13 mouse cellular contexts compared by ENCODE assay signal in genomic region chr7:141214310-141214709, GRCm38 (mm10). TPM values are rescaled to one million over a fixed set of nuclear protein-coding genes. Genes with fewer than 3 reads are reported as not detected.
DNase-seq lines count a peak whose midpoint lies in the region; ATAC-seq and TF ChIP-seq lines count a peak whose summit lies in the region.
"Had no signal": no experiment of that assay in that cellular context is flagged by ENCODE, and none has a peak within 500 bp of the region (broad histone marks: within the 10 kb centered on the region; RNA-seq: fewer than 3 reads in every experiment).

No protein-coding gene starts in this region.

- H3K4me2 ChIP-seq in hindbrain, embryonic 12.5 days (replicated peaks): peak overlapping the region; percentile 94; the same call in 1 of the 2 replicates
- H3K4me2 ChIP-seq in hindbrain, postnatal 0 days (ENCODE audit: low read depth, low read length): no peak overlapping the region
- H3K4me2 ChIP-seq in neural tube, embryonic 11.5 days (ENCODE audit: low read depth): peak overlapping the region; percentile 80
- H3K4me2 ChIP-seq in stomach, embryonic 16.5 days (ENCODE audit: low read depth, low read length): no peak overlapping the region
- H3K4me2 ChIP-seq in heart, embryonic 11.5 days: no peak overlapping the region

- peaks cover 29% of the 10 kb centered on the region for H3K4me1 ChIP-seq in hindbrain, embryonic 12.5 days
- peaks cover 12% of the 10 kb centered on the region for H3K4me1 ChIP-seq in hindbrain, postnatal 0 days (ENCODE audit: insufficient read depth, low read length)
- peaks cover 11% of the 10 kb centered on the region for H3K4me1 ChIP-seq in neural tube, embryonic 11.5 days (ENCODE audit: control insufficient read depth, insufficient read depth, low read length)
- peaks cover 41% of the 10 kb centered on the region for H3K4me1 ChIP-seq in limb, embryonic 10.5 days
- peaks cover 42% of the 10 kb centered on the region for H3K4me1 ChIP-seq in stomach, embryonic 16.5 days (ENCODE audit: control insufficient read depth, insufficient read depth, low read length)
- H3K4me1 ChIP-seq in heart, embryonic 11.5 days (ENCODE audit: control insufficient read depth, insufficient read depth, low read length): peaks cover 20% of the 10 kb centered on the region

- peaks cover 20% of the 10 kb centered on the region for H3K36me3 ChIP-seq in hindbrain, embryonic 12.5 days
- no peaks in the 10 kb centered on the region for H3K36me3 ChIP-seq in hindbrain, postnatal 0 days (ENCODE audit: insufficient read depth, low read length)
- H3K36me3 ChIP-seq in neural tube, embryonic 11.5 days (ENCODE audit: control insufficient read depth, insufficient read depth, low read length): no peaks in the 10 kb centered on the region; the same call in 1 of the 2 replicates
- H3K36me3 ChIP-seq in limb, embryonic 10.5 days: peaks cover 23% of the 10 kb centered on the region
- H3K36me3 ChIP-seq in stomach, embryonic 16.5 days (ENCODE audit: control insufficient read depth, insufficient read depth, low read length): no peaks in the 10 kb centered on the region
- H3K36me3 ChIP-seq in heart, embryonic 11.5 days (ENCODE audit: control insufficient read depth, insufficient read depth, low read length): no peaks in the 10 kb centered on the region

- H3K4me3 ChIP-seq in hindbrain, embryonic 12.5 days: no peak overlapping the region
- no peak overlapping the region for H3K4me3 ChIP-seq in hindbrain, postnatal 0 days (ENCODE audit: low read length)
- H3K4me3 ChIP-seq in neural tube, embryonic 11.5 days (ENCODE audit: low read depth, low read length): no peak overlapping the region
- H3K4me3 ChIP-seq in limb, embryonic 10.5 days: peak overlapping the region; percentile 80; the same call in 1 of the 2 replicates
- no peak overlapping the region for H3K4me3 ChIP-seq in stomach, embryonic 16.5 days (replicated peaks; ENCODE audit: low read length)
- H3K4me3 ChIP-seq in heart, embryonic 11.5 days (ENCODE audit: low read depth, low read length): no peak overlapping the region

- no peaks in the 10 kb centered on the region for H3K27me3 ChIP-seq in hindbrain, embryonic 12.5 days
- H3K27me3 ChIP-seq in hindbrain, postnatal 0 days (ENCODE audit: insufficient read depth, low read length): no peaks in the 10 kb centered on the region
- no peaks in the 10 kb centered on the region for H3K27me3 ChIP-seq in neural tube, embryonic 11.5 days (ENCODE audit: control insufficient read depth, insufficient read depth, low read length)
- H3K27me3 ChIP-seq in limb, embryonic 10.5 days (ENCODE audit: low read depth, poor library complexity, severe bottlenecking): no peaks in the 10 kb centered on the region
- no peaks in the 10 kb centered on the region for H3K27me3 ChIP-seq in stomach, embryonic 16.5 days (ENCODE audit: control insufficient read depth, insufficient read depth, low read length)
- no peaks in the 10 kb centered on the region for H3K27me3 ChIP-seq in heart, embryonic 11.5 days (ENCODE audit: control insufficient read depth, insufficient read depth, low read length)

- no peak for DNase-seq in hindbrain, postnatal 0 days (ENCODE audit: low spot score)
- DNase-seq in neural tube, embryonic 11.5 days (ENCODE audit: low spot score): no peak
- DNase-seq in neural tube, embryonic 10.5 days (ENCODE audit: extremely low spot score, low spot score): no peak
- no peak for DNase-seq in limb, embryonic 10.5 days (ENCODE audit: low spot score)
- no peak for DNase-seq in layer of hippocampus, postnatal 25 days (ENCODE audit: extremely low spot score in 1 of 2, low spot score in 1 of 2)
- DNase-seq: adrenal gland, postnatal 25 days; heart, adult 18-20 months; retina, postnatal 1 day had no signal

- H3K27ac ChIP-seq in hindbrain, embryonic 12.5 days: peak overlapping the region; percentile 96
- H3K27ac ChIP-seq in hindbrain, postnatal 0 days: no peak overlapping the region
- peak overlapping the region; percentile 95; the same call in 1 of the 2 replicates for H3K27ac ChIP-seq in neural tube, embryonic 11.5 days (ENCODE audit: low read depth, low read length)
- H3K27ac ChIP-seq in limb, embryonic 10.5 days: peak overlapping the region; percentile 92
- H3K27ac ChIP-seq in stomach, embryonic 16.5 days (ENCODE audit: low read length): peak overlapping the region; percentile 97
- H3K27ac ChIP-seq in heart, embryonic 11.5 days (ENCODE audit: low read depth, low read length): no peak overlapping the region

- ATAC-seq in hindbrain, embryonic 12.5 days (ENCODE audit: low FRiP score): no peak
- ATAC-seq in hindbrain, postnatal 0 days: no peak
- ATAC-seq in neural tube, embryonic 11.5 days (ENCODE audit: insufficient read depth, low FRiP score, low TSS enrichment): no peak
- ATAC-seq in stomach, embryonic 16.5 days (ENCODE audit: insufficient read depth, low FRiP score): no peak
- ATAC-seq in heart, embryonic 11.5 days (replicated peaks; ENCODE audit: insufficient number of reproducible peaks, low FRiP score, low TSS enrichment): no peak
- ATAC-seq: lung, postnatal 0 days had no signal

- H3K9me3 ChIP-seq in hindbrain, embryonic 12.5 days (replicated peaks): no peaks in the 10 kb centered on the region
- no peaks in the 10 kb centered on the region for H3K9me3 ChIP-seq in hindbrain, postnatal 0 days (ENCODE audit: low read length)
- no peaks in the 10 kb centered on the region for H3K9me3 ChIP-seq in neural tube, embryonic 11.5 days (ENCODE audit: control insufficient read depth, low read length)
- H3K9me3 ChIP-seq in limb, embryonic 10.5 days (replicated peaks): no peaks in the 10 kb centered on the region
- no peaks in the 10 kb centered on the region for H3K9me3 ChIP-seq in stomach, embryonic 16.5 days (replicated peaks; ENCODE audit: control insufficient read depth, low read length)
- no peaks in the 10 kb centered on the region for H3K9me3 ChIP-seq in heart, embryonic 11.5 days (replicated peaks; ENCODE audit: control insufficient read depth, low read length)

- 76% methylated on average over 3 of the region's 3 CpGs for WGBS in hindbrain, embryonic 12.5 days
- WGBS in hindbrain, postnatal 0 days: 75% methylated on average over 3 of the region's 3 CpGs
- 78% methylated on average over 3 of the region's 3 CpGs for WGBS in neural tube, embryonic 11.5 days
- WGBS in limb, embryonic 10.5 days: 75% methylated on average over 3 of the region's 3 CpGs
- WGBS in stomach, embryonic 16.5 days: 59% methylated on average over 3 of the region's 3 CpGs
- 77% methylated on average over 3 of the region's 3 CpGs for WGBS in heart, embryonic 11.5 days (ENCODE audit: insufficient replicate concordance)

- no peak overlapping the region; the same call in 1 of the 2 replicates for H3K9ac ChIP-seq in hindbrain, embryonic 12.5 days
- H3K9ac ChIP-seq in hindbrain, postnatal 0 days (replicated peaks; ENCODE audit: low read length): no peak overlapping the region
- no peak overlapping the region for H3K9ac ChIP-seq in neural tube, embryonic 11.5 days (ENCODE audit: low read length)
- H3K9ac ChIP-seq in stomach, embryonic 16.5 days (ENCODE audit: low read length): no peak overlapping the region
- no peak overlapping the region for H3K9ac ChIP-seq in heart, embryonic 11.5 days (ENCODE audit: low read depth, low read length)

- TF ChIP-seq CTCF in hindbrain, postnatal 0 days (IDR thresholded peaks at IDR 0.05; ENCODE audit: low read depth): no peak

RNA-seq across cellular contexts. Expression of gene Lmntd2, which starts 0.4 kb away (rescaled TPM):
- polyA plus RNA-seq in hindbrain, embryonic 12.5 days (2016; fragmentation: Nextera tagmentation; extraction: Ambion mirVana): 3.3 and 3.9 TPM in 2 replicates
- 0.14 TPM in 1 of 2 replicates, not detected in the other for total RNA-seq in hindbrain, postnatal 0 days (2014; rRNA removed)
- 0.29 and 0.40 TPM in 2 replicates for polyA plus RNA-seq in hindbrain, postnatal 0 days (2015; fragmentation: Nextera tagmentation; extraction: Ambion mirVana)
- 1.9 and 2.0 TPM in 2 replicates for polyA plus RNA-seq in neural tube, embryonic 11.5 days (2014; fragmentation: Nextera tagmentation; extraction: Ambion mirVana)
- 3.5 and 4.5 TPM in 2 replicates for polyA plus RNA-seq in limb, embryonic 10.5 days (2016; fragmentation: Nextera tagmentation; extraction: Ambion mirVana)
- polyA plus RNA-seq in stomach, embryonic 16.5 days (2015; fragmentation: Nextera tagmentation; extraction: Ambion mirVana): 4.8 and 6.3 TPM in 2 replicates
- total RNA-seq in layer of hippocampus, postnatal 25 days (2021): not detected
- 0.46 and 0.99 TPM in 2 replicates for polyA plus RNA-seq in heart, embryonic 11.5 days (2014; fragmentation: Nextera tagmentation; extraction: Ambion mirVana)
- total RNA-seq: heart, adult 18-20 months; layer of hippocampus, adult 8-10 months had no signal

RNA-seq across cellular contexts. Expression of gene Rassf7, which starts 1.4 kb away (rescaled TPM):
- 34.7 and 35.6 TPM in 2 replicates for polyA plus RNA-seq in hindbrain, embryonic 12.5 days (2016; fragmentation: Nextera tagmentation; extraction: Ambion mirVana)
- 24.5 and 35.7 TPM in 2 replicates for total RNA-seq in hindbrain, postnatal 0 days (2014; rRNA removed)
- polyA plus RNA-seq in hindbrain, postnatal 0 days (2015; fragmentation: Nextera tagmentation; extraction: Ambion mirVana): 19.6 and 23.3 TPM in 2 replicates
- polyA plus RNA-seq in neural tube, embryonic 11.5 days (2014; fragmentation: Nextera tagmentation; extraction: Ambion mirVana): 34.4 and 45.7 TPM in 2 replicates
- 44.7 and 53.5 TPM in 2 replicates for polyA plus RNA-seq in limb, embryonic 10.5 days (2016; fragmentation: Nextera tagmentation; extraction: Ambion mirVana)
- polyA plus RNA-seq in stomach, embryonic 16.5 days (2015; fragmentation: Nextera tagmentation; extraction: Ambion mirVana): 82.3 and 104 TPM in 2 replicates
- under 1 TPM; 0.64 to 0.80 TPM for total RNA-seq in layer of hippocampus, postnatal 25 days (2021)
- 14.3 and 17.5 TPM in 2 replicates for polyA plus RNA-seq in heart, embryonic 11.5 days (2014; fragmentation: Nextera tagmentation; extraction: Ambion mirVana)

RNA-seq across cellular contexts. Expression of gene Phrf1, which starts 14.3 kb away (rescaled TPM):
- 95.5 and 99.3 TPM in 2 replicates for polyA plus RNA-seq in hindbrain, embryonic 12.5 days (2016; fragmentation: Nextera tagmentation; extraction: Ambion mirVana)
- total RNA-seq in hindbrain, postnatal 0 days (2014; rRNA removed): 52.2 and 56.4 TPM in 2 replicates
- polyA plus RNA-seq in hindbrain, postnatal 0 days (2015; fragmentation: Nextera tagmentation; extraction: Ambion mirVana): 35.6 and 38.0 TPM in 2 replicates
- 90.3 and 93.3 TPM in 2 replicates for polyA plus RNA-seq in neural tube, embryonic 11.5 days (2014; fragmentation: Nextera tagmentation; extraction: Ambion mirVana)
- 121 and 131 TPM in 2 replicates for polyA plus RNA-seq in limb, embryonic 10.5 days (2016; fragmentation: Nextera tagmentation; extraction: Ambion mirVana)
- polyA plus RNA-seq in stomach, embryonic 16.5 days (2015; fragmentation: Nextera tagmentation; extraction: Ambion mirVana): 57.6 and 67.7 TPM in 2 replicates
- 10 to 100 TPM; 67.1 to 71.1 TPM for total RNA-seq in layer of hippocampus, postnatal 25 days (2021)
- polyA plus RNA-seq in heart, embryonic 11.5 days (2014; fragmentation: Nextera tagmentation; extraction: Ambion mirVana): 50.2 and 51.1 TPM in 2 replicates

RNA-seq across cellular contexts. Expression of gene Lrrc56, which starts 20.4 kb away (rescaled TPM):
- polyA plus RNA-seq in hindbrain, embryonic 12.5 days (2016; fragmentation: Nextera tagmentation; extraction: Ambion mirVana): 10.8 and 12.2 TPM in 2 replicates
- total RNA-seq in hindbrain, postnatal 0 days (2014; rRNA removed): 9.5 and 19.7 TPM in 2 replicates
- 5.7 and 7.2 TPM in 2 replicates for polyA plus RNA-seq in hindbrain, postnatal 0 days (2015; fragmentation: Nextera tagmentation; extraction: Ambion mirVana)
- polyA plus RNA-seq in neural tube, embryonic 11.5 days (2014; fragmentation: Nextera tagmentation; extraction: Ambion mirVana): 9.1 and 9.5 TPM in 2 replicates
- 14.0 and 21.8 TPM in 2 replicates for polyA plus RNA-seq in limb, embryonic 10.5 days (2016; fragmentation: Nextera tagmentation; extraction: Ambion mirVana)
- polyA plus RNA-seq in stomach, embryonic 16.5 days (2015; fragmentation: Nextera tagmentation; extraction: Ambion mirVana): 7.1 TPM in 2 replicates
- total RNA-seq in layer of hippocampus, postnatal 25 days (2021): 1 to 10 TPM; 4.5 to 6.1 TPM
- polyA plus RNA-seq in heart, embryonic 11.5 days (2014; fragmentation: Nextera tagmentation; extraction: Ambion mirVana): 1.6 TPM in 2 replicates

RNA-seq across cellular contexts. Expression of gene Hras, which starts 20.5 kb away (rescaled TPM):
- 95.1 and 103 TPM in 2 replicates for polyA plus RNA-seq in hindbrain, embryonic 12.5 days (2016; fragmentation: Nextera tagmentation; extraction: Ambion mirVana)
- 115 and 120 TPM in 2 replicates for total RNA-seq in hindbrain, postnatal 0 days (2014; rRNA removed)
- 189 and 204 TPM in 2 replicates for polyA plus RNA-seq in hindbrain, postnatal 0 days (2015; fragmentation: Nextera tagmentation; extraction: Ambion mirVana)
- 111 and 122 TPM in 2 replicates for polyA plus RNA-seq in neural tube, embryonic 11.5 days (2014; fragmentation: Nextera tagmentation; extraction: Ambion mirVana)
- 101 and 104 TPM in 2 replicates for polyA plus RNA-seq in limb, embryonic 10.5 days (2016; fragmentation: Nextera tagmentation; extraction: Ambion mirVana)
- 45.1 and 48.0 TPM in 2 replicates for polyA plus RNA-seq in stomach, embryonic 16.5 days (2015; fragmentation: Nextera tagmentation; extraction: Ambion mirVana)
- 100 to 1,000 TPM; 193 to 235 TPM for total RNA-seq in layer of hippocampus, postnatal 25 days (2021)
- 73.1 and 80.9 TPM in 2 replicates for polyA plus RNA-seq in heart, embryonic 11.5 days (2014; fragmentation: Nextera tagmentation; extraction: Ambion mirVana)

Comparison
In these comparisons a context has a peak if more than half of its experiments do, and no peak if none do; other contexts are left out.
1. H3K27ac ChIP-seq: peak in hindbrain, embryonic 12.5 days (single experiment), neural tube, embryonic 11.5 days (single experiment), limb, embryonic 10.5 days (single experiment) and stomach, embryonic 16.5 days (single experiment); none in hindbrain, postnatal 0 days (single experiment) and heart, embryonic 11.5 days (single experiment).
2. H3K4me2 ChIP-seq: peak in hindbrain, embryonic 12.5 days (single experiment) and neural tube, embryonic 11.5 days (single experiment); none in hindbrain, postnatal 0 days (single experiment), stomach, embryonic 16.5 days (single experiment) and heart, embryonic 11.5 days (single experiment).